Mouse (Mus musculus) ES-Bruce4 (cell line): ENCODE data around the gene Abca7.

Experiments
- CTCF ChIP-seq: IDR thresholded peaks from one replicate; pipeline ENCODE4 v1.8.1; 2011; ENCODE audit warnings: low read depth, low read length
- EP300 ChIP-seq: IDR thresholded peaks from 2 replicates; pipeline ENCODE4 v1.6.1; 2011; ENCODE audit warnings: low read depth, low read length; ENCODE audit not compliant: insufficient read depth
- POLR2A ChIP-seq: IDR thresholded peaks from one replicate; pipeline ENCODE4 v1.8.1; 2011; ENCODE audit warnings: low read length; ENCODE audit not compliant: insufficient read depth

GRCm38 (mm10) chr10:80052374-80052764 lies 56.1 kb downstream of the Abca7 start:
- TF ChIP-seq CTCF (no peak), POLR2A (no peak), EP300 (no peak)
